ENCODE assay signal across 8 mouse cellular contexts in genomic region chr13:48262451-48262969, GRCm38 (mm10). TPM values are rescaled to one million over a fixed set of nuclear protein-coding genes. Genes with fewer than 3 reads are reported as not detected.
DNase-seq lines count a peak whose midpoint lies in the region; ATAC-seq lines count a peak whose summit lies in the region.

No protein-coding gene starts in this region.

- peaks cover 44% of the 10 kb centered on the region for H3K27me3 ChIP-seq in liver, embryonic 16.5 days (ENCODE audit: control insufficient read depth, insufficient read depth, low read depth, low read length)
- no peaks in the 10 kb centered on the region for H3K27me3 ChIP-seq in neural tube, embryonic 15.5 days (replicated peaks)

- H3K9ac ChIP-seq in liver, embryonic 16.5 days (ENCODE audit: low read depth, low read length): no peak overlapping the region
- peak overlapping the region; percentile 93 for H3K9ac ChIP-seq in neural tube, embryonic 15.5 days (replicated peaks)

- peak overlapping the region; percentile 53; the same call in 1 of the 2 replicates for H3K4me3 ChIP-seq in liver, embryonic 16.5 days (ENCODE audit: low read depth, low read length)
- H3K4me3 ChIP-seq in neural tube, embryonic 15.5 days (replicated peaks): peak overlapping the region; percentile 82

- peak; percentile 13 for DNase-seq in gastrocnemius, postnatal 14 days
- DNase-seq in gastrocnemius, adult 8-10 months (ENCODE audit: low spot score in 2 of 2): no peak
- DNase-seq in cerebellum, adult 9-10 months: peak; percentile 30
- DNase-seq in kidney, adult 11 months: peak; percentile 91
- no peak for DNase-seq in spleen, postnatal 4 days (ENCODE audit: low spot score in 2 of 2)

- no peak overlapping the region for H3K27ac ChIP-seq in liver, embryonic 16.5 days (ENCODE audit: low read length)
- H3K27ac ChIP-seq in neural tube, embryonic 15.5 days (replicated peaks): peak overlapping the region; percentile 96

- H3K36me3 ChIP-seq in liver, embryonic 16.5 days (ENCODE audit: control insufficient read depth, insufficient read depth): no peaks in the 10 kb centered on the region
- no peaks in the 10 kb centered on the region for H3K36me3 ChIP-seq in neural tube, embryonic 15.5 days

- 0 out of 2 replicates have a peak, but pooled peaks have one; percentile 9 for ATAC-seq in granulocyte monocyte progenitor cell, adult 5-6 weeks (replicated peaks; ENCODE audit: poor library complexity, severe bottlenecking)
- ATAC-seq in liver, embryonic 16.5 days (ENCODE audit: low read depth): no peak
- no peak for ATAC-seq in neural tube, embryonic 15.5 days (ENCODE audit: low FRiP score)

- WGBS in liver, embryonic 16.5 days (ENCODE audit: insufficient replicate concordance): 1% methylated on average over 25 of the region's 25 CpGs
- under 1% methylated on average over 25 of the region's 25 CpGs for WGBS in neural tube, embryonic 15.5 days

- intact Hi-C loops in gastrocnemius, postnatal 14 days (cut with DNase I; ENCODE audit: low total_unique reads): no loop called here

- no peaks in the 10 kb centered on the region for H3K9me3 ChIP-seq in liver, embryonic 16.5 days (replicated peaks; ENCODE audit: control insufficient read depth, low read length)
- H3K9me3 ChIP-seq in neural tube, embryonic 15.5 days (replicated peaks): no peaks in the 10 kb centered on the region

- peak overlapping the region; percentile 68; the same call in 1 of the 2 replicates for H3K4me2 ChIP-seq in liver, embryonic 16.5 days (ENCODE audit: low read depth, low read length)
- H3K4me2 ChIP-seq in neural tube, embryonic 15.5 days: peak overlapping the region; percentile 80

- H3K4me1 ChIP-seq in liver, embryonic 16.5 days (ENCODE audit: control insufficient read depth, low read depth, low read length): no peaks in the 10 kb centered on the region
- peaks cover 20% of the 10 kb centered on the region for H3K4me1 ChIP-seq in neural tube, embryonic 15.5 days

RNA-seq across cellular contexts. Expression of gene Id4, which starts 1.5 kb away (rescaled TPM):
- 1 to 10 TPM; 1.3 to 2.7 TPM for total RNA-seq in gastrocnemius, postnatal 14 days (2021)
- total RNA-seq in gastrocnemius, adult 8-10 months (2022): under 1 TPM; 0.44 to 0.83 (median 0.50) TPM
- not detected in 2 replicates for total RNA-seq in granulocyte monocyte progenitor cell, adult 5-6 weeks (2014; fragmentation: Nextera tagmentation)
- not detected in 2 replicates for total RNA-seq in granulocyte monocyte progenitor cell, adult 5-6 weeks (2017)
- polyA plus RNA-seq in liver, embryonic 16.5 days (2015; fragmentation: Nextera tagmentation; extraction: Ambion mirVana): 0.07 TPM in 2 replicates
- 95.5 and 114 TPM in 2 replicates for polyA plus RNA-seq in neural tube, embryonic 15.5 days (2015; fragmentation: Nextera tagmentation; extraction: Ambion mirVana)

Comparison
In these comparisons a context has a peak if more than half of its experiments do, and no peak if none do; other contexts are left out.
1. DNase-seq: peak in gastrocnemius, postnatal 14 days (single experiment), cerebellum, adult 9-10 months (single experiment) and kidney, adult 11 months (single experiment); none in gastrocnemius, adult 8-10 months (0 of 2) and spleen, postnatal 4 days (0 of 2).